Mouse (Mus musculus): ENCODE results near the gene Rab34.
A peak's percentile ranks its signal among the peaks of the same experiment; 100 is the strongest.

Gene Rab34

GRCm38 (mm10) chr11:78188331-78189233 lies at the start of gene Rab34:
Gene Rab34 (plus strand): TSS chr11:78188430.
- peak; percentile 79 for DNase-seq (ENCODE audit: low read depth, low spot score)

- no peak for DNase-seq (ENCODE audit: low read depth, low spot score)
Measured at GRCm38 (mm10) chr11:78140665-78141064, 47.6 kb upstream of the Rab34 start.

- no peak for DNase-seq (ENCODE audit: low read depth, low spot score)
Measured at GRCm38 (mm10) chr11:78143520-78143919, 44.7 kb upstream of the Rab34 start.

- no peak for DNase-seq (ENCODE audit: low read depth, low spot score)
Measured at GRCm38 (mm10) chr11:78146168-78146567, 42.1 kb upstream of the Rab34 start.

GRCm38 (mm10) chr11:78146707-78147543 lies 41.3 kb upstream of the Rab34 start:
- DNase-seq (ENCODE audit: low read depth, low spot score): no peak

- peak; percentile 78 for DNase-seq (ENCODE audit: low read depth, low spot score)
Measured at GRCm38 (mm10) chr11:78151161-78151560, 37.1 kb upstream of the Rab34 start.

- no peak for DNase-seq (ENCODE audit: low read depth, low spot score)
Measured at GRCm38 (mm10) chr11:78152299-78153231, 35.7 kb upstream of the Rab34 start.

- no peak for DNase-seq (ENCODE audit: low read depth, low spot score)
Measured at GRCm38 (mm10) chr11:78153778-78154177, 34.5 kb upstream of the Rab34 start.

GRCm38 (mm10) chr11:78155674-78156073 lies 32.6 kb upstream of the Rab34 start:
- DNase-seq (ENCODE audit: low read depth, low spot score): no peak

GRCm38 (mm10) chr11:78156156-78156699 lies 32.0 kb upstream of the Rab34 start:
- DNase-seq (ENCODE audit: low read depth, low spot score): no peak

- DNase-seq (ENCODE audit: low read depth, low spot score): peak; percentile 93
Measured at GRCm38 (mm10) chr11:78159096-78159495, 29.1 kb upstream of the Rab34 start.

GRCm38 (mm10) chr11:78159557-78159956 lies 28.7 kb upstream of the Rab34 start:
- peak; percentile 24 for DNase-seq (ENCODE audit: low read depth, low spot score)

- peak; percentile 32 for DNase-seq (ENCODE audit: low read depth, low spot score)
Measured at GRCm38 (mm10) chr11:78160171-78160570, 28.1 kb upstream of the Rab34 start.

GRCm38 (mm10) chr11:78160675-78161074 lies 27.6 kb upstream of the Rab34 start:
- no peak for DNase-seq (ENCODE audit: low read depth, low spot score)

GRCm38 (mm10) chr11:78161169-78161568 lies 27.1 kb upstream of the Rab34 start:
- DNase-seq (ENCODE audit: low read depth, low spot score): no peak

GRCm38 (mm10) chr11:78161968-78162367 lies 26.3 kb upstream of the Rab34 start:
- DNase-seq (ENCODE audit: low read depth, low spot score): no peak

- DNase-seq (ENCODE audit: low read depth, low spot score): no peak
Measured at GRCm38 (mm10) chr11:78162504-78162903, 25.7 kb upstream of the Rab34 start.

GRCm38 (mm10) chr11:78163045-78163444 lies 25.2 kb upstream of the Rab34 start:
- no peak for DNase-seq (ENCODE audit: low read depth, low spot score)

- DNase-seq (ENCODE audit: low read depth, low spot score): peak; percentile 89
Measured at GRCm38 (mm10) chr11:78163681-78164603, 24.3 kb upstream of the Rab34 start.

GRCm38 (mm10) chr11:78164604-78164923 lies 23.7 kb upstream of the Rab34 start:
- DNase-seq (ENCODE audit: low read depth, low spot score): no peak
